Mouse (Mus musculus) left cerebral cortex, postnatal 10 days (tissue): Measurements from ENCODE around the gene Mlf2. TPM values are rescaled to one million over a fixed set of nuclear protein-coding genes. Genes with fewer than 3 reads are reported as not detected.

Experiments used
- DNase-seq, 2 experiments: peaks; one replicate each; pipeline ENCODE4 v3.0.0; 2021 to 2022; ENCODE audit warnings: low spot score in 2 of 2, mixed read lengths in 1 of 2; ENCODE audit errors: extremely low spot score in 1 of 2
- intact Hi-C: fragments of 180-260 bp; cut with DNase I; formaldehyde crosslinking; loops from one replicate; pipeline ENCODE4 v1.15.1; 2025
- total RNA-seq, 2 experiments: library from RNA; stranded (reverse); gene quantifications; 2 replicates each; pipeline ENCODE4 v1.2.3; 2021

Mlf2 gene
- total RNA-seq, 2 experiments from 2014 or later = 597 to 610 TPM

DNA sequence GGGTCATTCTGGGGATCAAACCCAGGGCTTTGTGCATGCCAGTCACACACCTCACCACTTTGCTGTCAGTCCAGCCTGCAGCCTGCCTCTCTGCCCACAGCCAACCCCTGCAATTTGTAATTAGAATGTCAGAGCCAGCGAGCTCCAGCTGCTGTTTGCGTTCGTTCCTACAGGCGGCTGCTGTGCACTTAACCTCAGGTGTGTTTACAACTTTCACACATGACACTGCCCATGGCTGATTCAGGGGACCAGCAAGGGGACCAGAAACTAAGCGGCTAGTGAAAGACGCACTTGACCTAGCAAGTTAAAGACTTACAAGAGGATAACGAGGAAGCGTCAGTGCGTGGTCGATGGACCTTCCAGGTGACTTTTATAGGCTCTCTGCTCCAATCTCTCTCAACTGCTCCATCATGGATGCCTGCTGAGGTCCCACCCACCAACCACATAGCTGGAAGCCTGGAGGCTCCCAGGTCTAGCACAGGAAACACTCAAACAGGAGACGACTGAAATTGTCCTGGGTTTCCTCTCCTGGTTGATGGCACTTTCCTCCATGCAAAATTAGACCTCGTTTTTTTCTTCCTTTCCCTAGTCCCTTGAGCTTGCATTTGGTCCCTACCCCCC is 5.9 kb upstream of the Mlf2 start:
- DNase-seq = no peak
- intact Hi-C loops = no loop called here

DNA sequence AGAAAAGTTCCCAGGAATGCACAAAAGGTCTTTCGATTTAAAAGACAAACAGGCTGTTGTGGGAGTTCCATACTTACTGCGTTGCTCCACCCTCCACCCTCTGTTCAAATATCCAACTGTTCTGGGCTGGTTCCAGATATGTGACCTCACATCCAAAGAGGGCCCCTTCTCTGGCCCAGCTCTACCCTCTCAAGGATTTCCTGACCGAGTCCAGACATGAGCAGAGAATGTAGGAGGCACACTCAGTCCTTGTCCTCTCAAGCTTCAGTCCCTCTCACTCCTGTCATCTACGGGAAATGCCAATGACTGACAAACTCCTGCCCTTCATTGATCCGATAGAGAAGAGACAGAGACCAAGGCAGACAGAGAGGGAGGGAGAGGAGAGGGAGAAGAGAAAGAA is 5.2 kb upstream of the Mlf2 start:
- DNase-seq = no peak
- intact Hi-C loops = no loop called here

DNA sequence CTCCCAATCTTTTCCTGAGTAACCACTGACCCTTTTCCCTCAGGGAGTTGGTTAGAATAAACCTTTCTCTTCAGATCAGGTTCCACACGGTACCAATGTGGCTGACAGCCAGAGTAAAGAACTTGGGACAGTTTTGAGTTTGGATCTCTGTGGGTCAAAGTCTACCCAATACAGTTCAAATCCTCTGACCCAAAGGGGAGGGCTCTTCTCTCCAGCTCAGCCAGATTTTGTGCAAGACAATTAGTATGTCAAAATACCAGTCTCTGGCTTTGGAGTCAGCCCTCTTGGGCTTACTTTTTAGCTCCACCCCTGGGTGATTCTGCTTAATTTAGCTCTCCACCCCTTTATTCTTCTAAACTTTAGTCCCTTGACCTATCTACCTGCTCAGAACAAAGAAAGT is 955 bp upstream of the Mlf2 start:
- no peak for DNase-seq
- intact Hi-C loops = loop anchor here (10.0 kb wide), 1 partner anchor 155 kb away; no protein-coding TSS in a partner anchor

DNA sequence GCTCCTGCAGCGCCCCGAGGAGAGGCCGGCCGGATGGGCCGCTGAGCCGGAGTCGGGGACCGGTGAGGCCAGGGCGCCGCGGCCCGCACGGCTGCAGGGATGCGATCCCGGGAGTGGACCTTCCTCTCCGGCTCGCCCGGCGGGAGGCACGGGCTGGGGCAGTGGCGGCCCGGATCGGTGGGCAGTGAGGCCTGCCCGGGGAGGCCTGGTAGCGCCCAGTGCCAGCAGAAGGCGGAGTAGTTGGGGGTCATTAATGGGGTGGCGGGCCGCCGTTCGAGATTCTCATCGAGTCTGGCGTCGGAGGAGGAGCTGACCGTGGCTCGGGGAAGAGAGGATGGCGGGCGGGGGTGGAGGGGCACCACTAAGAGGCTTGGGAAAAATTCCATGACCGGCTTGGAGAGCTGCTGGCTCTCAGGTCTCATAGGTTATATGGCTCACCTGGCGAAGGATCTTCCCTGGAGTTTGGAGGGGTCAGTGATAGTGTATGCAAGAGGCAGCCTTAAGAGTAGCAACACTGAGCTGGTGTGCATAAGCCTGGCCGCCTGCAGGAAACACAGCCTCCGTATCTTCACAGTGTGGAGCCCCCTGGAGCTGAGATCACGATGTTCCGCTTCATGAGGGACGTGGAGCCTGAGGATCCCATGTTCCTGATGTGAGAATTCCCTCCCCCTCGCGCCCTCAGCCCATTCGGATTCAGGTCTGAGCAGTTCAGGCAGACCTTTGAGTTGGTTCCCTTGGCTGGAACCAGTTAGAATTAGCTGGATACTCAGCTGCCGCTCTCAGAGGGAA is 533 bp downstream of the Mlf2 start:
- peak; percentile 51 to 74 for DNase-seq
- intact Hi-C loops = loop anchor here (10.0 kb wide), 1 partner anchor 153 kb away; no protein-coding TSS in a partner anchor

GRCm38 (mm10) chr6:124932314-124932695 is 1.1 kb downstream of the Mlf2 start:
- DNase-seq = no peak
- intact Hi-C loops = loop anchor here (10.0 kb wide), 1 partner anchor 152 kb away; no protein-coding TSS in a partner anchor

DNA sequence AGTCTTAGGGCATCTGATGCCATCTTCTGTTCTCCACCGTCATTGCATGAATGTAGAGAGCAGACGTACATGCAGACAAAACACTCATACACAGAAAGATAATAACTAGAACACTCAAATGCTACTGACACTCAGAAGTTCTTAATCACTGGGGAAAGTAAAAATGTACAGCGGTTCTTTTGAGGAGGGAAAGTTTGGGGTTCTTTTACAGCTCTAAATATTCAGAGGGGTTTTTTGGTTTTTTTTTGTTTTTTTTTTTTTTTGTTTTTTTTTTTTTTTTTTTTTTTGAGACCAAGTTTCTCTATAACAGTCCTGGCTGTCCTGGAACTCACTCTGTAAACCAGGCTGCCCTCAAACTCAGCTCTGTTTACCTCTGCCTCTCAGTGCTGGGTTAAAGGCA is 1.9 kb downstream of the Mlf2 start:
- intact Hi-C loops = loop anchor here (10.0 kb wide), 1 partner anchor 152 kb away; no protein-coding TSS in a partner anchor
- DNase-seq = no peak

GRCm38 (mm10) chr6:124934670-124935069 is 3.5 kb downstream of the Mlf2 start:
- intact Hi-C loops = loop anchor here (10.0 kb wide), 1 partner anchor 150 kb away; no protein-coding TSS in a partner anchor
- DNase-seq = no peak

DNA sequence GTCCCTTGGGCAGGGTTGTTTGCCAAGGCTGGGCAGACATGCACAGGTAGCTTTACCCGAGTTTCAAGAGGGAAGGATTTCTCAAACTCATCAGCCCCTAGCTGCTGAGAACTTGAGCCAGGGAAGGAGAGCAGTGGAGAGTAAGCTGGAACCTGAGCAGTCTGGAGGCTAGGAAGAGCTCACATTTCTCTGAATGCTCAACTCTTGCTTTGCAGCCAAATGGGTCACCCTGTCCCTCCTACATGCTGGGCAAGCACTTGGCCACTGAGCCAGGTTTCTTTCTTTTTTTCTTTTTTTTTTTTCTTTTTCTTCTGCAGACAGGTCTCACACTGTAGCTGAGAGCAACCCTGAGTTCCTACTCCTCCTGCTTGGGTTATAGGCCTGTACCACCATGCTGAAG is 5.5 kb downstream of the Mlf2 start:
- no peak for DNase-seq
- intact Hi-C loops = loop anchor here (10.0 kb wide), 1 partner anchor 148 kb away; no protein-coding TSS in a partner anchor

DNA sequence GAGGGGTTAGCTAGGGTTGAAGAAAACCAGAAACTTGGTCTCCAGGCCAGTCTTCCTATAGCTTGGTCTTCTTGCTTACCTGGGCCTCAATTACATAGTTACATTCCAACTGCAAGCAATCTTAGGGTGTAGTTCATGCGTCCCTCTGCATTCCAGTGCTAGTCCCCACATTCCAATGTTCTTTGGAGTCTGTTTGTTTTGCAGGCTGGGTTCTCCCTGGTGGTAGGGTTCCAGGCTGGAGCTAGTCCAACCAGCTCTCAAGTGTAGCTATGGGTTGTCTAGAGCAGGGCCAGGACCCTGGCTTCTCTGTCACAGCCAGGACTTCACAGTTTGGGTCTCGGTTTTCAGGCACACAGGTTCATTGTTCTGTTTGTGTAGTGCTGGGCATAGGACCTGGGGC is 6.3 kb downstream of the Mlf2 start:
- intact Hi-C loops = loop anchor here (10.0 kb wide), 1 partner anchor 147 kb away; no protein-coding TSS in a partner anchor
- no peak for DNase-seq

GRCm38 (mm10) chr6:124938554-124938953 is 7.4 kb downstream of the Mlf2 start:
- intact Hi-C loops = loop anchor here (10.0 kb wide), 1 partner anchor 146 kb away; no protein-coding TSS in a partner anchor
- no peak for DNase-seq

DNA sequence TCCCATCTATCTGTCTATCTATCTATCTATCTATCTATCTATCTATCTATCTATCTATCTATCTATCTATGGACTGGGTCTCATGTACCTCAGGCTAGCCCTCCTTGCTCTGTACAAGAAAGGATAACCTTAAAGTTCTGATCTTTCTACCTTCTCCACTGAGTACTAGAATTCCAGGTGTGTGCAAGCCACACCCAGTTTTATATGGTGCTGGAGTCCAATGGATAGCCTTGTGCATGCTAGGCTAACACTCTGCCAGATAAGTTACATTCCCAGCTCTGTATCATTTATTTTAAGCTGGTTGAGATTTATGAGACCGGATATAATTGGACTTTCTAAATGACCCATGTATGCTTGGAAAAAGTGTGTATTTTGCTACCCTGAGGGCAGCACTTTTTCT is 10.5 kb downstream of the Mlf2 start:
- intact Hi-C loops = no loop called here
- DNase-seq = no peak

DNA sequence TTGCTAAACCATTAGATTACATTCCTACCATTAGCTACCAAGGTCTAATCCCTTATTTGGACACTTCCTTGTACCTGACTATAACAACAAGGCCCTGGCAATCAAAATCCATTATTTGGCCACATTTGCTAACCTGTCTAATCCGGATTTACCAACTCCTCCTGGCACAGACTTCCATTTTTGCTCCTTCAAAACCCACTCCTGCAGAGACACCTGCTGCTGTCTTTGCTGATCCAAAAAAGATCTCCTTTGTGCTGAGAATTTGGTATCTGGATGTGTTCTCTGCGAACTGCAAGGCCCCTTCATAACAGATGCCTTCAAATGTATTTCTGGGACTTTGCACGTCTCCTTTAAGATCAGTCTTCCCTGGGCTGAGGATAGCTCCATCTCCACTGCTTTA is 12.3 kb downstream of the Mlf2 start:
- intact Hi-C loops = no loop called here
- no peak for DNase-seq

- no peak for DNase-seq
- intact Hi-C loops = no loop called here
Observed at GRCm38 (mm10) chr6:124953991-124954715, 23.0 kb downstream of the Mlf2 start.

GRCm38 (mm10) chr6:124955212-124955611 is 24.0 kb downstream of the Mlf2 start:
- no peak for DNase-seq
- intact Hi-C loops = no loop called here

- intact Hi-C loops = no loop called here
- no peak for DNase-seq
Observed at GRCm38 (mm10) chr6:124958127-124958526, 26.9 kb downstream of the Mlf2 start.

- intact Hi-C loops = no loop called here
- no peak for DNase-seq
Observed at GRCm38 (mm10) chr6:124959960-124960359, 28.8 kb downstream of the Mlf2 start.

DNA sequence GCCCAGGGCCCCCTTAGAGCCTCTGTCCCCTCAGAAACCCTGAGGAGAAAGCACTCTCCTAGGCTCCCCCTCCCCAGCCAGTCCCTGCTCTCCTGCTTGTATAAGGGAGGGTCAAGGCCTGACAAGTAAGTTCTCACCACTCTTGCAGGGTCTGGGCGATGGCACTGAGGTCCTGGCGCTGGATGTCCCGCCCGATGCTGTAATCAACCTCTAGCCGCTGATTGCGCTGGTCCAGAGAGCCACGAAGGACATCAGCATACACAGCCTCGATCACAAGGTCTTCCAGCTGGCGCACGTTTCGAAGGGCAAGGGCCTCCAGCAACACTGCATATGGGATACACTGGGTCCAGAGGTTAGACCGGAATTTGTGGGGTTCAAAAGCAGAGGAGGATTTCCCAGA is 29.8 kb downstream of the Mlf2 start:
- peak in 1 of 2 experiments; percentile 26 for DNase-seq
- intact Hi-C loops = no loop called here

- DNase-seq = no peak
- intact Hi-C loops = no loop called here
Observed at GRCm38 (mm10) chr6:124964638-124965037, 33.5 kb downstream of the Mlf2 start.

DNA sequence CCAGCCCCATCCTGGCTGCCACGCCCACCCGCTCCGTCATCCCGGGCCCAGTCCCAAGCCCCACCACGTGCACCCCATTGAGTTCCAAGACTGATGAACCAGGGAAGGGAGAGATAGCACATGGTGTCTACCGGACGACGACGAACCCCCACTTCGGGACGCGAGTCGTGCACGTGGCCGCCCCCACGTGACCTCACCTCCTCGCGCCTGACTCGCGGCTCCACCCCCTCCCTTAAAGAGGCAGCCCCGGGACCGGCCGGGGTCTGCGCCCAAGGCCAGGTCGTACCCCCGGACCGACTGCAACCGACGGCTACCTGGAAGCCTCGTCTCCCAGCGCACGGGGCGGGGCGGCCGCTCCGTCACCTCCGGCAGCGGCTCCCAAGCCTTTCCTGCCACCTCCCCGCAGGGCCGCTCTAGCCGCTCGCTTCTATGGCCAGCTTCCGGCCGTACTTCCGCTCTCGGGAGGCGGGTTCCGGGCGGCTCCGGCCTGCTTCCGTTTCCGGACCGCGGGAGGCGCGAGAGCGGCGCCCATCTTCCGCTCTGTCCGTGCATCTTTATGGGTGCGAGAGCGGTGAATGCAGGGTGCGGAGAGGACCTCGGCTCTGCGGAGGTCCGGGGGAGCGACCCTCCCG is 34.0 kb downstream of the Mlf2 start, which contains the start of gene Cops7a:
Gene Cops7a, minus strand, starts transcription at position 451 of the 632 bp plus-strand sequence.
- intact Hi-C loops = no loop called here

More for the DNA sequence above, 34.0 kb downstream of the Mlf2 start, which contains the start of gene Cops7a:
- peak; percentile 94 to 98 for DNase-seq
